Comparison of ENCODE assay signal across 22 mouse cellular contexts in genomic region chr9:84678416-84678815, GRCm38 (mm10).
"Had no signal": no experiment of that assay in that cellular context is flagged by ENCODE, and none has a peak within 500 bp of the region (broad histone marks: within the 10 kb centered on the region; RNA-seq: fewer than 3 reads in every experiment).

No protein-coding gene starts in this region.

- H3K4me1 ChIP-seq: heart, embryonic 13.5 days; heart, embryonic 15.5 days; hindbrain, embryonic 13.5 days; hindbrain, embryonic 15.5 days; limb, embryonic 13.5 days; limb, embryonic 15.5 days; liver, embryonic 12.5 days had no signal

- H3K4me2 ChIP-seq: heart, embryonic 11.5 days; heart, embryonic 13.5 days; heart, embryonic 15.5 days; hindbrain, embryonic 13.5 days; hindbrain, embryonic 15.5 days; kidney, embryonic 15.5 days; limb, embryonic 13.5 days; limb, embryonic 15.5 days; liver, embryonic 12.5 days had no signal

- H3K4me3 ChIP-seq: heart, adult 2 months; heart, embryonic 13.5 days; heart, embryonic 15.5 days; hindbrain, embryonic 13.5 days; hindbrain, embryonic 15.5 days; kidney, embryonic 15.5 days; limb, embryonic 13.5 days; limb, embryonic 15.5 days; liver, embryonic 12.5 days had no signal

- H3K27ac ChIP-seq: heart, adult 2 months; heart, embryonic 13.5 days; heart, embryonic 15.5 days; hindbrain, embryonic 13.5 days; hindbrain, embryonic 15.5 days; hindbrain, postnatal 0 days; kidney, embryonic 15.5 days; limb, embryonic 13.5 days; limb, embryonic 15.5 days; liver, embryonic 12.5 days; liver, embryonic 14.5 days had no signal

- H3K9me3 ChIP-seq: heart, embryonic 13.5 days; heart, embryonic 15.5 days; hindbrain, embryonic 13.5 days; hindbrain, embryonic 15.5 days; kidney, embryonic 15.5 days; limb, embryonic 13.5 days; limb, embryonic 15.5 days; liver, embryonic 12.5 days had no signal

- H3K27me3 ChIP-seq: heart, embryonic 13.5 days; heart, embryonic 15.5 days; hindbrain, embryonic 13.5 days; hindbrain, embryonic 15.5 days; kidney, embryonic 15.5 days; limb, embryonic 13.5 days; limb, embryonic 15.5 days; liver, embryonic 12.5 days had no signal

- H3K36me3 ChIP-seq: heart, embryonic 13.5 days; heart, embryonic 15.5 days; hindbrain, embryonic 13.5 days; hindbrain, embryonic 15.5 days; kidney, embryonic 15.5 days; limb, embryonic 13.5 days; limb, embryonic 15.5 days; liver, embryonic 12.5 days had no signal

- DNase-seq: forebrain, postnatal 0 days; gastrocnemius, postnatal 14 days; gastrocnemius, postnatal 36 days; heart, adult 11 months; heart, adult 2 months; heart, postnatal 14 days; heart, postnatal 36 days; layer of hippocampus, adult 9-11 months; layer of hippocampus, postnatal 36 days; left cerebral cortex, postnatal 4 days had no signal

- ATAC-seq: forebrain, postnatal 0 days; hindbrain, postnatal 0 days; intestine, embryonic 16.5 days; liver, embryonic 12.5 days had no signal

- H3K9ac ChIP-seq: forebrain, postnatal 0 days; heart, embryonic 13.5 days; heart, embryonic 15.5 days; hindbrain, embryonic 13.5 days; hindbrain, embryonic 15.5 days; kidney, embryonic 15.5 days; limb, embryonic 13.5 days; limb, embryonic 15.5 days; liver, embryonic 12.5 days; liver, embryonic 14.5 days had no signal
